In genomic region chr17:71479381-71479901, GRCm38 (mm10) we compare ENCODE assay signal across 13 mouse cellular contexts. TPM values are rescaled to one million over a fixed set of nuclear protein-coding genes. Genes with fewer than 3 reads are reported as not detected.
DNase-seq lines count a peak whose midpoint lies in the region; ATAC-seq and TF ChIP-seq lines count a peak whose summit lies in the region.
"Had no signal": no experiment of that assay in that cellular context is flagged by ENCODE, and none has a peak within 500 bp of the region (broad histone marks: within the 10 kb centered on the region; RNA-seq: fewer than 3 reads in every experiment).

No protein-coding gene starts in this region.

- H3K27ac ChIP-seq in lung, postnatal 0 days (ENCODE audit: low read length), result no peak overlapping the region
- H3K27ac ChIP-seq in forebrain, embryonic 15.5 days (replicated peaks), result no peak overlapping the region
- H3K27ac ChIP-seq: left cerebral cortex, adult 2 months; neural tube, embryonic 13.5 days had no signal

- ATAC-seq in lung, postnatal 0 days, result no peak
- peak; percentile 43 for ATAC-seq in activated CD4-positive, CD25-positive, alpha-beta regulatory T cell, adult 4 months
- ATAC-seq in forebrain, embryonic 15.5 days (replicated peaks), result no peak
- ATAC-seq: hindbrain, embryonic 16.5 days had no signal

- peak; percentile 71 for DNase-seq in lung, postnatal 0 days (ENCODE audit: low spot score)
- no peak for DNase-seq in lung, adult 2 months
- peak; percentile 45 to 74 for DNase-seq in natural killer cell, adult 2 months (ENCODE audit: low spot score in 2 of 2)
- DNase-seq in thymus, postnatal 4 days, result peak; percentile 45
- DNase-seq in gastrocnemius, postnatal 25 days, result no peak
- DNase-seq in layer of hippocampus, postnatal 36 days, result no peak
- DNase-seq: cerebellum, adult 9-11 months had no signal

- 39% methylated on average over 5 of the region's 5 CpGs for whole genome bisulfite sequencing in lung, postnatal 0 days
- WGBS in lung, adult 2 months, result 48% methylated on average over 5 of the region's 5 CpGs
- 75% methylated on average over 5 of the region's 5 CpGs for WGBS in forebrain, embryonic 15.5 days

- H3K9me3 ChIP-seq in lung, postnatal 0 days (ENCODE audit: low read length), result no peaks in the 10 kb centered on the region
- H3K9me3 ChIP-seq in forebrain, embryonic 15.5 days, result no peaks in the 10 kb centered on the region
- H3K9me3 ChIP-seq: neural tube, embryonic 13.5 days had no signal

- no peak overlapping the region for H3K9ac ChIP-seq in lung, postnatal 0 days (replicated peaks; ENCODE audit: low read depth)
- H3K9ac ChIP-seq in forebrain, embryonic 15.5 days (replicated peaks), result no peak overlapping the region
- H3K9ac ChIP-seq: neural tube, embryonic 13.5 days had no signal

- no peaks in the 10 kb centered on the region for H3K4me1 ChIP-seq in lung, postnatal 0 days (ENCODE audit: insufficient read depth, low read depth, low read length)
- no peaks in the 10 kb centered on the region; the same call in 1 of the 2 replicates for H3K4me1 ChIP-seq in lung, adult 2 months (ENCODE audit: control insufficient read depth, insufficient read depth, low read length)
- peaks cover 7% of the 10 kb centered on the region; the same call in 1 of the 2 replicates for H3K4me1 ChIP-seq in forebrain, embryonic 15.5 days

- no peak for TF ChIP-seq POLR2A in lung, adult 2 months (IDR thresholded peaks at IDR 0.05; ENCODE audit: borderline replicate concordance, extremely low read depth, low read depth, low read length)

- TF ChIP-seq CTCF in lung, postnatal 0 days (IDR thresholded peaks at IDR 0.05), result no peak
- no peak for TF ChIP-seq CTCF in lung, adult 2 months (IDR thresholded peaks at IDR 0.05; ENCODE audit: insufficient read depth, low read length)

- H3K4me2 ChIP-seq in lung, postnatal 0 days (replicated peaks; ENCODE audit: low read depth, low read length), result no peak overlapping the region
- H3K4me2 ChIP-seq in forebrain, embryonic 15.5 days (replicated peaks), result no peak overlapping the region
- H3K4me2 ChIP-seq: liver, embryonic 11.5 days; neural tube, embryonic 13.5 days had no signal

- no peaks in the 10 kb centered on the region for H3K27me3 ChIP-seq in lung, postnatal 0 days (replicated peaks; ENCODE audit: insufficient read depth, low read length)
- H3K27me3 ChIP-seq in forebrain, embryonic 15.5 days, result no peaks in the 10 kb centered on the region
- H3K27me3 ChIP-seq: neural tube, embryonic 13.5 days had no signal

- no peaks in the 10 kb centered on the region for H3K36me3 ChIP-seq in lung, postnatal 0 days (ENCODE audit: insufficient read depth, low read length)
- H3K36me3 ChIP-seq in forebrain, embryonic 15.5 days, result no peaks in the 10 kb centered on the region
- H3K36me3 ChIP-seq: neural tube, embryonic 13.5 days had no signal

- no peak overlapping the region for H3K4me3 ChIP-seq in lung, postnatal 0 days (ENCODE audit: low read depth, low read length)
- no peak overlapping the region for H3K4me3 ChIP-seq in lung, adult 2 months (replicated peaks; ENCODE audit: extremely low read depth, low read depth, low read length)
- no peak overlapping the region for H3K4me3 ChIP-seq in forebrain, embryonic 15.5 days
- H3K4me3 ChIP-seq: left cerebral cortex, adult 2 months; neural tube, embryonic 13.5 days had no signal

- no peak for TF ChIP-seq EP300 in lung, postnatal 0 days (IDR thresholded peaks at IDR 0.05)

RNA-seq across cellular contexts. Expression of gene Smchd1, which starts 4.3 kb away (rescaled TPM):
- polyA plus RNA-seq in lung, postnatal 0 days (2015; fragmentation: Nextera tagmentation; extraction: Ambion mirVana), result 24.9 and 28.9 TPM in 2 replicates
- polyA plus RNA-seq in lung, adult 2 months (2012; rRNA removed), result 6.9 and 8.3 TPM in 2 replicates
- polyA plus RNA-seq in activated CD4-positive, CD25-positive, alpha-beta regulatory T cell, adult 4 months (2017; shearing (Covaris generic)), result 10 to 100 TPM; 77.1 to 98.8 TPM
- 52.7 and 55.0 TPM in 2 replicates for polyA plus RNA-seq in forebrain, embryonic 15.5 days (2015; fragmentation: Nextera tagmentation; extraction: Ambion mirVana)
- total RNA-seq in gastrocnemius, postnatal 25 days (2021), result 10 to 100 TPM; 10.0 to 10.2 TPM
- total RNA-seq in layer of hippocampus, postnatal 36 days (2021), result 10 to 100 TPM; 32.0 to 39.4 TPM

RNA-seq across cellular contexts. Expression of gene Gm4707, which starts 19.7 kb away (rescaled TPM):
- 0.44 and 0.89 TPM in 2 replicates for polyA plus RNA-seq in lung, postnatal 0 days (2015; fragmentation: Nextera tagmentation; extraction: Ambion mirVana)
- 0.42 and 0.53 TPM in 2 replicates for polyA plus RNA-seq in lung, adult 2 months (2012; rRNA removed)
- polyA plus RNA-seq in activated CD4-positive, CD25-positive, alpha-beta regulatory T cell, adult 4 months (2017; shearing (Covaris generic)), result 10 to 100 TPM; 17.1 to 19.9 TPM
- 3.0 and 3.4 TPM in 2 replicates for polyA plus RNA-seq in forebrain, embryonic 15.5 days (2015; fragmentation: Nextera tagmentation; extraction: Ambion mirVana)
- under 1 TPM; 0.74 to 0.96 TPM for total RNA-seq in gastrocnemius, postnatal 25 days (2021)
- 1 to 10 TPM; 2.6 to 4.1 TPM for total RNA-seq in layer of hippocampus, postnatal 36 days (2021)

RNA-seq across cellular contexts. Expression of gene Ndc80, which starts 47.2 kb away (rescaled TPM):
- polyA plus RNA-seq in lung, postnatal 0 days (2015; fragmentation: Nextera tagmentation; extraction: Ambion mirVana), result 3.2 and 3.3 TPM in 2 replicates
- 0.12 and 0.14 TPM in 2 replicates for polyA plus RNA-seq in lung, adult 2 months (2012; rRNA removed)
- polyA plus RNA-seq in activated CD4-positive, CD25-positive, alpha-beta regulatory T cell, adult 4 months (2017; shearing (Covaris generic)), result 10 to 100 TPM; 23.7 to 24.7 TPM
- 19.4 and 24.2 TPM in 2 replicates for polyA plus RNA-seq in forebrain, embryonic 15.5 days (2015; fragmentation: Nextera tagmentation; extraction: Ambion mirVana)
- total RNA-seq in gastrocnemius, postnatal 25 days (2021), result 1 to 10 TPM in 1 of 2 experiments, under 1 TPM in 1; 0.31 to 1.1 TPM
- total RNA-seq in layer of hippocampus, postnatal 36 days (2021), result under 1 TPM; 0.53 to 0.55 TPM

Comparison
In these comparisons a context has a peak if more than half of its experiments do, and no peak if none do; other contexts are left out.
1. DNase-seq: peak in lung, postnatal 0 days (single experiment), natural killer cell, adult 2 months (2 of 2) and thymus, postnatal 4 days (single experiment); none in lung, adult 2 months (single experiment), gastrocnemius, postnatal 25 days (single experiment) and layer of hippocampus, postnatal 36 days (0 of 2).